Mouse (Mus musculus) bone marrow macrophage, adult 2 months (primary cell): ENCODE measurements around the gene Car2.

Experiments used
- CTCF ChIP-seq: IDR thresholded peaks from 2 replicates; pipeline ENCODE4 v1.5.1; 2012; ENCODE audit warnings: low read depth, mild to moderate bottlenecking, low read length, moderate library complexity
- POLR2A ChIP-seq: IDR thresholded peaks from 2 replicates; pipeline ENCODE4 v1.6.1; 2012; ENCODE audit warnings: mild to moderate bottlenecking, low read depth, low read length, borderline replicate concordance

GRCm38 (mm10) chr3:14904165-14904564 is 18.1 kb downstream of the Car2 start:
- TF ChIP-seq CTCF (no peak), POLR2A (no peak)
